Mouse (Mus musculus): ENCODE measurements around the gene Vapa. TPM values are rescaled to one million over a fixed set of nuclear protein-coding genes. Genes with fewer than 3 reads are reported as not detected.
A peak's percentile ranks its signal among the peaks of the same experiment; 100 is the strongest.
"Not testable (repeated sequence)": the region's sequence is repeated elsewhere in the genome, so short reads cannot be mapped to it uniquely, and the experiment has no call there.

Gene Vapa
- total and polyA plus RNA-seq, 2 experiments from 2014 or later, result 144 to 327 TPM

DNA sequence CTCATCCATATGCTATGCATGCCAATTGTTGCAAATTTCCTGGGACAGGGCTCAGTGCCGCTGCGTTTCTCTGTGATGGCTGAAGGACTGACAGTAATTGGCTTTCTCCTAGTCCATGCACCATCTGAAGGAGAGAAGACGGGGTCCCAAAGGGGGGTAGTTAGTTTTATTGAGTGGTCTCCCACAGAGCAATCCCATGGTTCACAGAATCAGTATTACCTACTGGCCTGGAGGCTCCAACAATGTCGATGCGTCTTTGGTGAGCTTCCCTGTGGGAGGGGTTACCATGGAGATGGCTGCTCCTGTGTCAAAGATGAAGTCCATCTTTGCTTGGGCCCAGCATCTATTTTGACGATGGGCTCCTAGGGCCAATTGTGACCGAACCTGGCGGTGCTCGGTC lies 54.6 kb downstream of the Vapa start:
- 64% methylated on average over 9 of the region's 9 CpGs for WGBS
- no peak for ATAC-seq
- Histone ChIP-seq H3K27ac (ENCODE audit: low read depth, low read length) (no peak overlapping the region), H3K27me3 (ENCODE audit: insufficient read depth, low read length) (no peaks in the 10 kb centered on the region), H3K9me3 (ENCODE audit: low read length) (no peaks in the 10 kb centered on the region), H3K4me1 (ENCODE audit: insufficient read depth) (no peaks in the 10 kb centered on the region), H3K9ac (no peak overlapping the region), H3K4me3 (ENCODE audit: low read depth, low read length) (no peak overlapping the region), H3K36me3 (ENCODE audit: insufficient read depth) (no peaks in the 10 kb centered on the region), H3K4me2 (ENCODE audit: low read depth) (no peak overlapping the region)
- TF ChIP-seq CTCF (IDR thresholded peaks at IDR 0.05; ENCODE audit: low read depth), result no peak
- no peak for DNase-seq

DNA sequence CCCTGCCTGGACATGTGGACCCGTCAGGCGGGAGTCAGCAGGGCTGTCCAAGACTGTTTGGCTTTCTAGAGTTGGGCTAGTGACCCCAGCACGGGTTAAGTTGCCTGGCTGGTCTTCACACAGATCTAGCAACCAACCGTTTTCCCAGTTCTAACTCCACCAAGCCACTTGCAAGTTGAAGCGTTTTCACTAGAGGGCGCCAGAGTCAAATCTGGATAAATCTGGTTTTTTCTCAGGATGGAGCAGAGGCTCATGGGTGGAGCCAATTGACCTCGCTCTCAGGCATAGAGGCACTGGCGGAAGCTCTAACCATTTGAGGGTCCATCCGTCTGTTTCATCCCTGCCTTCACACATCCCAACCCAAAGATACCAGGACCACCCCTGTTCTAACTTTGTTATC lies 55.1 kb downstream of the Vapa start:
- Histone ChIP-seq H3K4me2 (ENCODE audit: low read depth) (no peak overlapping the region), H3K4me3 (ENCODE audit: low read depth, low read length) (no peak overlapping the region)

DNA sequence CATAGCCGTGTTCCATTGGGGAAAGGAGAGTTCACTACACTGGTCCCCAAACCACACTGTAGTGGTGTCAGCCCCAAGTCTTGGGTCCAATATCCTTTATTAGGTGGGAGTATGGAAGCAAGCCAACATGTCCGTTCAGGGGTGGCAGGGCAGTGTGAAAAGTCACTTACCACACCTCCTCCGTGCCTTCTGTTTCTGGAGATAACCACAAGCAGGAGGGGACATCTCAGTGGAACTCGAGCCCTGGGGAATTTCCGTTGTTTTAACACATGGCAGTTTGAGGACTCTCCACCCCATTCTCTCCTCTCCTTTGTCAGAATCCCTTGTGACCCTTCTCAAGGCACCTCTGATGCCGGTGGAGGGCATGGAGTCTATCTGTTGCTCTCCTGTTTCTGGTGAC lies 56.1 kb downstream of the Vapa start:
- DNase-seq, result no peak
- TF ChIP-seq CTCF (IDR thresholded peaks at IDR 0.05; ENCODE audit: low read depth), result no peak
- H3K4me3 ChIP-seq (ENCODE audit: low read depth, low read length), result no peak overlapping the region
- H3K36me3 ChIP-seq (ENCODE audit: insufficient read depth), result no peaks in the 10 kb centered on the region
- WGBS, result 84% methylated on average over 6 of the region's 6 CpGs
- H3K27ac ChIP-seq (ENCODE audit: low read depth, low read length), result no peak overlapping the region
- H3K9ac ChIP-seq, result no peak overlapping the region
- H3K9me3 ChIP-seq (ENCODE audit: low read length), result no peaks in the 10 kb centered on the region
- H3K4me1 ChIP-seq (ENCODE audit: insufficient read depth), result no peaks in the 10 kb centered on the region
- H3K4me2 ChIP-seq (ENCODE audit: low read depth), result no peak overlapping the region
- H3K27me3 ChIP-seq (ENCODE audit: insufficient read depth, low read length), result no peaks in the 10 kb centered on the region
- no peak for ATAC-seq

More for the DNA sequence above, 55.1 kb downstream of the Vapa start:
- no peaks in the 10 kb centered on the region for H3K4me1 ChIP-seq (ENCODE audit: insufficient read depth)
- H3K36me3 ChIP-seq (ENCODE audit: insufficient read depth), result no peaks in the 10 kb centered on the region
- peak; percentile 56 for TF ChIP-seq CTCF (IDR thresholded peaks at IDR 0.05; ENCODE audit: low read depth)
- no peaks in the 10 kb centered on the region for H3K9me3 ChIP-seq (ENCODE audit: low read length)
- DNase-seq (peak; percentile 48), ATAC-seq (peak; percentile 23; the same call in 1 of the 2 replicates)
- H3K9ac ChIP-seq, result no peak overlapping the region
- H3K27ac ChIP-seq (ENCODE audit: low read depth, low read length), result no peak overlapping the region
- H3K27me3 ChIP-seq (ENCODE audit: insufficient read depth, low read length), result no peaks in the 10 kb centered on the region
- WGBS, result 42% methylated on average over 9 of the region's 9 CpGs

GRCm38 (mm10) chr17:65556798-65557197 lies 56.6 kb downstream of the Vapa start:
- H3K4me1 ChIP-seq (ENCODE audit: insufficient read depth), result no peaks in the 10 kb centered on the region
- WGBS, result 60% methylated on average over 10 of the region's 10 CpGs
- DNase-seq (no peak), ATAC-seq (no peak)
- no peaks in the 10 kb centered on the region for H3K36me3 ChIP-seq (ENCODE audit: insufficient read depth)
- no peak overlapping the region for H3K4me2 ChIP-seq (ENCODE audit: low read depth)
- no peaks in the 10 kb centered on the region for H3K27me3 ChIP-seq (ENCODE audit: insufficient read depth, low read length)
- no peak overlapping the region for H3K4me3 ChIP-seq (ENCODE audit: low read depth, low read length)
- H3K27ac ChIP-seq (ENCODE audit: low read depth, low read length), result no peak overlapping the region
- no peaks in the 10 kb centered on the region for H3K9me3 ChIP-seq (ENCODE audit: low read length)
- TF ChIP-seq CTCF (IDR thresholded peaks at IDR 0.05; ENCODE audit: low read depth), result no peak
- no peak overlapping the region for H3K9ac ChIP-seq

DNA sequence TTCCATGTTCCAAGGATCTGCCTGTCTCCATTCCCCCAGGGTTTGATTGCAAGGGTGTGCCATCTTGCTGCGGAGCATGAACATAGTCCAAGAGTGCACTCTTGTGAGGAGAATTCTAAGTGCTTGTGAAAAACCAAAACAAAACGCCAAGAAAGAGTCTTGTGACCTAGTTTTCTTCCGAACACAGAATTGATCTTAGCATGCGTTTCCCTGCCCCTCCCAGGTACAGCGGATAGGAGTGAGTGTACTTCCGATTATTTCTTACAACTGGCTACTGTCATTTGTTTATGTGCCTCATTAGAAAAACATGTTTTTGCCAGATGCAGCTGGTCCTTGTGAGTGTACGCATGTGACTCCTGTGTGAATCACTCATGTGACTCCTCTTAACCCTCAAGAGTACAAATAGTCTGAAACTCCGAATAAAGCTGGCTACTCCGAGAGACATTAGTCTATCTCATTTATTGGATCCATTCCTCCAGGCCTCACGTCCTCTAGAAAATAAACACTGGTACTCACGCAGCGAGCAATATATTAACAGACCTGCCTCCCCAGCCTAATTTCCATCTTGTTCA lies 60.8 kb downstream of the Vapa start:
- H3K4me2 ChIP-seq (ENCODE audit: low read depth), result no peak overlapping the region
- H3K9me3 ChIP-seq (ENCODE audit: low read length), result no peaks in the 10 kb centered on the region
- no peak overlapping the region for H3K9ac ChIP-seq
- ATAC-seq (no peak), DNase-seq (no peak)
- H3K36me3 ChIP-seq (ENCODE audit: insufficient read depth), result no peaks in the 10 kb centered on the region
- no peaks in the 10 kb centered on the region for H3K27me3 ChIP-seq (ENCODE audit: insufficient read depth, low read length)
- WGBS, result 80% methylated on average over 12 of the region's 12 CpGs
- H3K27ac ChIP-seq (ENCODE audit: low read depth, low read length), result no peak overlapping the region
- no peak for TF ChIP-seq CTCF (IDR thresholded peaks at IDR 0.05; ENCODE audit: low read depth)
- no peak overlapping the region for H3K4me3 ChIP-seq (ENCODE audit: low read depth, low read length)
- H3K4me1 ChIP-seq (ENCODE audit: insufficient read depth), result no peaks in the 10 kb centered on the region

GRCm38 (mm10) chr17:65550357-65550756 lies 63.0 kb downstream of the Vapa start:
- no peak for DNase-seq
- no peak overlapping the region for H3K4me2 ChIP-seq (ENCODE audit: low read depth)
- 92% methylated on average over 4 of the region's 4 CpGs for WGBS
- no peak overlapping the region for H3K27ac ChIP-seq (ENCODE audit: low read depth, low read length)
- H3K9me3 ChIP-seq (ENCODE audit: low read length), result no peaks in the 10 kb centered on the region
- H3K4me1 ChIP-seq (ENCODE audit: insufficient read depth), result no peaks in the 10 kb centered on the region
- H3K4me3 ChIP-seq (ENCODE audit: low read depth, low read length), result no peak overlapping the region
- H3K9ac ChIP-seq, result no peak overlapping the region
- H3K27me3 ChIP-seq (ENCODE audit: insufficient read depth, low read length), result no peaks in the 10 kb centered on the region
- TF ChIP-seq CTCF (IDR thresholded peaks at IDR 0.05; ENCODE audit: low read depth), result no peak
- no peaks in the 10 kb centered on the region for H3K36me3 ChIP-seq (ENCODE audit: insufficient read depth)
- ATAC-seq, result no peak

DNA sequence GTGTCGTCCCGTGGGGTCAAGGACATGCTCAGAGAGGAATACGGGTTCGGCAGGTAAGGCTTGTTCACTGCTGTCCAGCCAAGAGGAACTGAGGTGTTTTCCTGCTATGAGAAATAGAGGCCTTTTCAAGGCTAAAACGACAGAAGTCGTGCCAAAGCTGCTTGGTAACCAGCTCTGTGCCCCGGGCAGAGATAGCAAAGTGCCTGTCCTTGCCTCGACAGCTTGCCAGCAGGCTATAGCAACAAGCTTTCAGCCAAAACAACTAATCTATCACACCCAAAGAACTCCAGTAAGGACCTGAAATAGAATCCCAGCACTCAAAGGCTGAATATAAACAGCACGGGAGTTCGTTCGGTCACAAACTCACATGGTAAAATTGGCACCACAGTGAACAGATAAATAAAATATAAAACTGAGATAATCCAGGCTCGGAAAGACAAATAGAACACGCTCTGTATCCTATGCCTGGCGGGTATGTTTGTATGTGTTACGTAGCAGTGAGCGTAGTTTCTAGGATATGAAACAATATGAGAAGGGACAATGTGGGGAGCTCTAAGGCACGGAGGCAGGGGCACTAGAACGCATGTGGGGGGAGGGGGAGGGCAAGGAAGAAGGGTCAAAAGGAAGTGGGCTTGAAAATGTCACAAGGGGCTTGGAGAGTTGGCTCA lies 64.5 kb downstream of the Vapa start:
- DNase-seq (no peak), ATAC-seq (peak; percentile 59; the same call in 1 of the 2 replicates)

GRCm38 (mm10) chr17:65546221-65546620 lies 67.1 kb downstream of the Vapa start:
- H3K27ac ChIP-seq (ENCODE audit: low read depth, low read length); ATAC-seq; H3K4me3 ChIP-seq (ENCODE audit: low read depth, low read length); H3K4me1 ChIP-seq (ENCODE audit: insufficient read depth); H3K9ac ChIP-seq; H3K27me3 ChIP-seq (ENCODE audit: insufficient read depth, low read length); H3K9me3 ChIP-seq (ENCODE audit: low read length); H3K36me3 ChIP-seq (ENCODE audit: insufficient read depth); H3K4me2 ChIP-seq (ENCODE audit: low read depth); DNase-seq: not testable (repeated sequence)
- WGBS, result 94% methylated on average over 4 of the region's 4 CpGs

More for the DNA sequence above, 64.5 kb downstream of the Vapa start:
- TF ChIP-seq CTCF (IDR thresholded peaks at IDR 0.05; ENCODE audit: low read depth), result no peak
- Histone ChIP-seq H3K36me3 (ENCODE audit: insufficient read depth) (no peaks in the 10 kb centered on the region), H3K4me3 (ENCODE audit: low read depth, low read length) (no peak overlapping the region), H3K27ac (ENCODE audit: low read depth, low read length) (no peak overlapping the region), H3K4me2 (ENCODE audit: low read depth) (no peak overlapping the region), H3K4me1 (ENCODE audit: insufficient read depth) (no peaks in the 10 kb centered on the region), H3K9me3 (ENCODE audit: low read length) (no peaks in the 10 kb centered on the region), H3K27me3 (ENCODE audit: insufficient read depth, low read length) (no peaks in the 10 kb centered on the region), H3K9ac (no peak overlapping the region)
- WGBS, result 52% methylated on average over 18 of the region's 18 CpGs
